Mouse (Mus musculus): Measurements from ENCODE around the gene Ppcdc.

DNA sequence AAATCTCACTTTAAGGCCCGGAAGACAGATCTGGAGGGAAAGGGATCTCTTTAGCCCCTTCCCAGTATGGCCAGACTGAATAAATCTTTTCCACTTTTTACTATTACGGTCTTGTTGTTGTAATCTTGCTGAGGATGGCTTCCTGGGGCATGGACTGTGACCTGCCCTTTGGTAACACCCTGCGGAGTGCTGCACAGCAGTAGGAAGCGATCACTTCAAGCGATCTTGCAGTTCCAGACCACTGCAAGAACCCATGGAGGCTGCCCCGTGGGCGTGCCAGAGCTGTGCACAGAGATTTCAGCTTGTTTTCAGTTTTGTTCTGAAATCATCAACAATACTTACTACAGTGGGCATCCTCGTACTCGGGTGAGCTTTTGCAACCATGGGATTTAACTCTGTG lies 8.7 kb downstream of the Ppcdc start:
- TF ChIP-seq CTCF (IDR thresholded peaks at IDR 0.05; ENCODE audit: low read depth), result no peak
- TF ChIP-seq EP300 (optimal IDR thresholded peaks at IDR 0.05), result no peak

All from stomach, postnatal 0 days (tissue).